Mouse (Mus musculus) effector memory CD4-positive, alpha-beta T cell, adult 7 months (primary cell): Measurements from ENCODE around the gene Scap. TPM values are rescaled to one million over a fixed set of nuclear protein-coding genes. Genes with fewer than 3 reads are reported as not detected.

Experiments used
- polyA plus RNA-seq: library from polyadenylated mRNA; unstranded; fragments of 100-300 nt; shearing (Covaris generic); gene quantifications from one replicate; pipeline ENCODE4 v1.2.1, GENCODE M21; 2017

Gene Scap
- 48.6 TPM for polyA plus RNA-seq

DNA sequence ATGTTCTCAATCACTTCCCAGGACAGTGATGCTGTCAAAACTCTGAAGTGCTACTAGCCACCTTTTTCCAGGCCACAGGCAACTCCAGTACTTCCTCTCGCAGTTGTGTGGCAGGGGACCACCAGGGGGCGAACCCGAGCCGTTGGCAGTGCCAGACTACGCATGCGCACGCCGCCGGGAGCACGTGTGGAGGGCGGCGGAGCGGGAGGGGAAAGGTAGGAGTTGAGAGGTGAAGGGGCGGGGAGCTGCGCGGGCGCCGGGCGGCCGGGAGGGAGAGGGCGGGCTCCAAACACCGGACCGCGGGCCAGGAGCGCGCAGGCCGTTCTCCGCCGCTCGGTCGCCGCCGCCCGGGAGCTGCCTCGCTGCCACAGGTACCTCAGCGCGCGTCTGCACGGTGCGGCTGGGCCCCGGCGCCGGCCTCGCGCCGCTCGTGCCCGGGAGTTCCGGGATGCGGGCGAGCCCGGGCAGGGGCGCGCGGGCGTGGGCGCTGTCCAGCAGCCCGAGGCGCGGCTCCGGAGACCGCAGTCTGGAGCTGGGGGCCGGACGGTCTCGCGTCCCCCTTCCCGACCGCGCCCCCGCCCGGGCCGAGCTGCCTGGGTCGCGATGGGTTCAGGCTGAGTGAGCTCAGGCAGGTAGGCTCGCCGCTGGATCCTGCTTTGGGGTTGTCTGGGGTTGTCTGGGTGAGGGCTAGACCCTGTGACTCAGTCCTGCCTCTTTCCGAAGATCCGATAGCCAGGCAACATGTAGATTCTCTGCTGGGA, at the start of gene Scap:
Scap (plus strand) TSS at position 154 of the 761 bp plus-strand sequence.

GRCm38 (mm10) chr9:110304969-110305651, 28.0 kb upstream of the Scap start, which contains the start of gene Elp6:
Gene Elp6 (plus strand): TSS chr9:110305173.

DNA sequence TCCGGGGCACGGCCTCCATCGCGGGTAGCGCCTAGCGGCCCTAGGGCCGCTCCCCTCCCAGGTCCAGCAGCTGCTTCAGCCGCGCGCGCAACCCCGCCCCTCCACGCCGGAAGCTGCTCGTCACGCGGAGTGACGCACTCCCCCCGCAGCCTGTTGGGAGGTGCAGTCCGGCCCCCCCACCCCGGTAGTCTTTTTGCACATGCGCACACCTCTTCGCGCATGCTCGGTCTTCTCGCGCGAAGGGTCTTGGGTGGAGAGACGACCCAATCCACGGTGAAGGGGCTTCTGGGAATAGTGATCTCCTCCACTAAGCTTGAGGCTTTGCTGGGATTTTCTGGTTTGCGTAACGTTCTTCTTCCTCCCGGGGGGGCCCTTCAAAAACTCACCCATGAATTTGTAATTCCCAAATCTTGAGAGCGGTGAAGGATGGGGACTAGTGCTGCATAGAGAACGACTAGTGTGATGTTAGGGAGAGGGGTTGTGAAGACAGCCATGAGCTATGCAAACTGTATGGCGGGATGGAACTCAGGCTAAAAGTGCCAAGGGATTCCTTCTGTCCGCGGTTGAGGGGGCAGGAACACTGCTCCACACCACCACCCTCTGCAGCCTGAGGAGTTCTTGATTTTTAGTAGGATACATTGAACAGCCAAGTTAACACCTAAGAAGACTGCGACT, 75.1 kb downstream of the Scap start, which contains the start of gene Ptpn23:
Ptpn23 (minus strand) TSS at position 115 of the 675 bp plus-strand sequence.

DNA sequence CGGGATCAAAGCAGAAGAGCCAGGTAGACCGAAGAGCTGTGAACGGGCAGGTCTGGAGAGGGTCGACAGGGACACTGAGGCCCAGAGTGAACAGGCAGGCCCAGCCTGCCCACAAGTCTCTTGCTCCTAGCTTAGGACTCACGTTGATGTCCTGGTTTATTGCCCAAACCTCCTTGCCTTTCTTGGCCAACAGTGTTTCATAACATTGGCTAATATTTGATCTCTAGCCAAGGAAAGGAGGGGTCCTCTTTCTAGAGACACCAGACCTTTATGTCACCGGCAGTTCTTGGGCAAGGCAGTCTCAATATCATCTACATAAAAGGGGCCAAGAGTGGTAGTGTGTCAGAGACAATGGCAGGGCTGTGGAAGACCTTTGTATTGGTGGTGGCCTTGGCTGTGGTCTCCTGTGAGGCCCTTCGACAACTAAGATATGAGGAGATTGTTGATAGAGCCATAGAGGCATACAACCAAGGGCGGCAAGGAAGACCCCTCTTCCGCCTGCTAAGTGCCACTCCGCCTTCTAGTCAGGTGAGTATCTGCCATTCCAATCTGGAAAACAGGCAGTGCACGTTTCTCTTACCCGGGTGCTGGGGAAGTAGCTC, 86.5 kb downstream of the Scap start, which contains the start of gene Ngp:
Ngp (plus strand) TSS at position 237 of the 602 bp plus-strand sequence.

Other genes starting within 250 kb of the Scap start
- 26.8 TPM for gene Smarcc1, start 215.6 kb upstream of the Scap start, polyA plus RNA-seq
- gene Dhx30, start 215.5 kb upstream of the Scap start, polyA plus RNA-seq = 116 TPM
- 0.46 TPM for gene Cspg5, start 89.5 kb upstream of the Scap start, polyA plus RNA-seq
- 7.5 TPM for gene Elp6, start 28.1 kb upstream of the Scap start, polyA plus RNA-seq
- gene Ptpn23, start 74.9 kb downstream of the Scap start, polyA plus RNA-seq = 2.8 TPM
- gene Ngp, start 86.5 kb downstream of the Scap start, polyA plus RNA-seq = not detected
- gene Klhl18, start 143.4 kb downstream of the Scap start, polyA plus RNA-seq = 9.9 TPM
- 0.82 TPM for gene Kif9, start 143.7 kb downstream of the Scap start, polyA plus RNA-seq
- 30.7 TPM for gene Setd2, start 199.3 kb downstream of the Scap start, polyA plus RNA-seq